Mouse (Mus musculus): ENCODE data around the gene Clk3.

DNA sequence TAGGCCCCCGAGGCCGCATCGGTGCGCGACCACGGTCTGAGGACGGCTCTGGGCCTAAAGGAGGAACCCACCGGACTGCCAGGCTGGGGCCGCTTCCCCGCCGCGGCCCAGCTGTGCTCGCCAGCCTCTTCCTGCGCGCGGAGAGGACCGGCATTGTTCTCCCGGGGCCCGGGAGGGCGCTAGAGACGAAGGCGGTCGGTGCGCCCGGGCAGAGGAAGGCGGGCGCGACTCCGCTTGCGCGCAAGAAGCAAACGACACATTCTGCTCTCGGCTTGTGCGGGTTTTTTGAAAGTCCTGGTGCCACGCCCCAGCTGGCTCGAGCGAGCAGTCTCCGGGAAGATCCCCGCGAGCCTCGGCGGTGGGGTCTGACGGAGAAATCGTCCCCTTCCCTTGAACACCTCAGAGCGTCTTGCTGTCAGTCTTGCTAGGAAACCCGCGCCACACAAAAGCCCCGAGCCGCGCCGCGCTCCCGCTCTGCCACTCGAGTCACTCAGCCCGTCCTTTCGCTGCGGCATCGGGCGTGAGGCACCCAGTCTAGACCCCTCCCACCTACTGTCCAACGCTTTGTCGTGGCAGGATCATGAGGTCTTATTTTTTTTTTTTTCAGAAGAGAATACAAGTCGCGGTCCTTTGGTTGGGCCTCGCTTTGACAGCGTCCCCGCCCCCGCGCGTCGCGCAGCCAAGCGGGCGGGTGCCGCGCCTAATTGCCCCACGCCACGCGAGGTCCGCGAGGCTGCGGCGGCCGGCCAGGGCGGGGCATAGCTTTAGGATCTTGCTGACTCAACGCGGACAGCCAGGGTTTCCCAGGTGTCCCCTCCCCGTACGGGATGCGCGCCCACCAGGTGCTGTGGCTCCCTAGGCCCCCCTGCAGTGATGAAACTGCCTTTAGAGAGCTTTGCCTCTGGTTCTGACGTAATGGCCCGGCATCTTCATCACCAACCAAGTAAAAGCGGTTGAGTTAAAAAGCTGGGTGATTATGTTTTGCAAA, at the start of gene Clk3:
- TF ChIP-seq CTCF (IDR thresholded peaks at IDR 0.05; ENCODE audit: low read depth, low read length) (no peak), TAL1 (conservative IDR thresholded peaks at IDR 0.05; ENCODE audit: low read depth, low read length) (no peak)

Data from G1E (cell line).